Mouse (Mus musculus) bone marrow, adult 2 months (tissue): ENCODE measurements at regions not wholly inside any gene's neighbourhood (a gene's known extent, or its start where the extent isn't known, plus 50 kb on each side); places are given as distances from the start of the nearest gene placed in this dataset.

ENCODE experiments used
- H3K27ac ChIP-seq: fragments of 200-500 bp; 2 replicates; pipeline ENCODE4 v1.5.1; 2012; ENCODE audit warnings: low read depth, mild to moderate bottlenecking, control low read depth, inconsistent platforms, low read length; ENCODE audit not compliant: control insufficient read depth, poor library complexity, insufficient read depth
- H3K4me1 ChIP-seq: fragments of 200-500 bp; 2 replicates; pipeline ENCODE4 v1.6.1; 2011; ENCODE audit warnings: low read length; ENCODE audit not compliant: control insufficient read depth, insufficient read depth
- H3K4me3 ChIP-seq: fragments of 200-500 bp; replicated peaks from 2 replicates; pipeline ENCODE3; 2011; ENCODE audit warnings: mild to moderate bottlenecking, low read depth, low read length, control low read depth; ENCODE audit not compliant: control insufficient read depth
- CTCF ChIP-seq: fragments of 200-500 bp; IDR thresholded peaks from 2 replicates; pipeline ENCODE4 v1.5.1; 2011; ENCODE audit warnings: low read length, control low read depth; ENCODE audit not compliant: control insufficient read depth, insufficient read depth
- POLR2A ChIP-seq: fragments of 200-500 bp; IDR thresholded peaks from 2 replicates; pipeline ENCODE4 v1.6.1; 2011; ENCODE audit warnings: low read depth, mild to moderate bottlenecking, control low read depth, low read length, borderline replicate concordance; ENCODE audit not compliant: control insufficient read depth
- WGBS: fragments of 180-500 bp; shearing (Covaris S2); methylation state at CpG from one replicate; pipeline ENCODE4 v1.1.7; 2018; 5-methylcytosine and 5-hydroxymethylcytosine counted together

DNA sequence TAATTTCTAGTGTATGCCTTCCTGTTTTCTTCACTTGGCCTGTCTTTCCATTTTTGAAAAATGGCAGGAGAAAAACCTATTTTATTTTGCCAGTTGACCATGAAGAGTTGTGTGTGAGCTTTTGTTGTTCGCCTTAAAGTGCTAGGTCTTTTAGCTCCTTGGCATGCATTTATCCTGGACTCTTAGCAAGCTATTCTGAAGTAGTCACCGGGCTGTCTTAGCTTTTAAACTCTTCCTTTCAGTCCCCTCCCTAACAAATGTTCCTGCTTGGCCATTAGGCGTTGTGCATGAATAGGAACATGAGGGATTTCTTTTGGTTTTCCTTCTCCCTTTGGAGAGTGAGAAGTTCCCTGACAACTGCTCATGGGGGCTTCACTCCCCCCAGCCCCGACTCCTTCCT lies 160.9 kb upstream of the F930015N05Rik start:
- WGBS: 69% methylated on average over 4 of the region's 4 CpGs
- H3K27ac ChIP-seq: no peak overlapping the region
- H3K4me1 ChIP-seq: peaks cover 2% of the 10 kb centered on the region; the same call in 1 of the 2 replicates
- TF ChIP-seq POLR2A (no peak), CTCF (no peak)
- H3K4me3 ChIP-seq: no peak overlapping the region

- TF ChIP-seq POLR2A (no peak), CTCF (no peak)
- WGBS: 43% methylated on average over 3 of the region's 3 CpGs
- H3K27ac ChIP-seq: no peak overlapping the region
- H3K4me1 ChIP-seq: peaks cover 2% of the 10 kb centered on the region; the same call in 1 of the 2 replicates
- no peak overlapping the region for H3K4me3 ChIP-seq
Measured at GRCm38 (mm10) chr11:64599178-64599577, 162.7 kb upstream of the F930015N05Rik start.

DNA sequence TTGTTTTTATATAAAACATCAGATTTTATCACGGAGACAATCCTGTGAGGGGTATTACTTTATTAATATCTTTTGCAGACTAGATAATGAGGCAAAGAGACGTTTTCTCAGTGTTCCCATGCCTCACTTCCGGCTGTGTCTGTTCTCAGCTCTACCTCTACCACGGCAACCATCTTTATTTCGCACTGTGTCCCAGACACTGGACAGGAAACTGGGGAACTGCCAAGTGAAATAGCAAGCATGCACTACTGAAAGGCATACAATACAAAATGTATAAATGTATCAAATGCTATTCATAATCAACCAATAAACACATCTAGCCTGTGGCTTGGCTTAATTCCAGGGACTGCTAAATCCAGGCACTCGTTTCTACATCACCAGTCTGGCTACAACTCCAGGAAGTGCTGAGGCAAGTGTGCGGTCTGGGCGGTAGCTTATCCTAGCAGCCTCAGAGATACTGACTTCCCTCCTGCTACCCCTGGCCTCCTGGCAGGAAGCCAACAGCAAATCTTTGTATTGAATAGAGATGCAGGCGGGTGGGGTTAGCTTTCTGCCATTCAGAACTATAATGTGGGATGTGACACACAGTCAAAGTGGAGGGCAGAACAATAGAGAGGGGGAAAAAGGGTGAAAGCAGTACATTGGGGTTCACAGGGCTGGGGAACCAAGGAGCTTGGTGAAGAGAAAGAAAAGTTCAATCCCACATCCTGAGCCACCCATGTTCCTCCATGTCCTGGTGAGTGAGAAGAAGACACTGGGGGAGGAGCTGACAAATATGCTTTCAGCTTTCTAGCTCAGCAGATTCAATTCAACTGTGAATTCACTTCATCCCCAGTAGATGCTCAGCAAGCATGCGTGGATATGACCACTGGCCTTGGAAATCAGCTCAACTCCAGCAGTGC lies 164.0 kb upstream of the F930015N05Rik start:
- WGBS: 9% methylated on average over 10 of the region's 10 CpGs
- no peak overlapping the region for H3K27ac ChIP-seq
- no peak overlapping the region for H3K4me3 ChIP-seq
- TF ChIP-seq POLR2A (no peak), CTCF (no peak)
- peaks cover 2% of the 10 kb centered on the region; the same call in 1 of the 2 replicates for H3K4me1 ChIP-seq

GRCm38 (mm10) chr11:64609043-64609442 lies 172.6 kb upstream of the F930015N05Rik start:
- 75% methylated on average over 2 of the region's 2 CpGs for WGBS
- H3K27ac ChIP-seq: no peak overlapping the region
- no peaks in the 10 kb centered on the region; the same call in none of the 2 replicates for H3K4me1 ChIP-seq

DNA sequence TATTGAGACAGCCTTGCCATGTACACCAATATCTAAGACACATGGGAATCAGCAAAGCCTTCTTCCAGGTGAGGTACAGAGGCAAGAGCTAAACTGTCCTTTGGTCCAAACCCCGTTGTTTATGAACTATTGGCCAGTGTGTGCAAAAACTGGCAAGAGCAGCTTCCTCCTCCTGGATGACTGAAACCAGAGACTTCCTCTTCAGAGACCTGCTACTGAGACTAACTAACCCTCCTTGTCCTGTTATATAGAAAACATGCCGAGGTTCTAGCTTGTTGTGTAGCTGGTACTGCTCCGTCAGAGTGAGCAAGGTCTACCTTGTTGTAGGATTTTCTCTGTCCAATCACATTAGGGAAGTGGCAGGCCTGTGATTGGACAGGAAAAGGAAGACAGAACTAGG lies 174.3 kb upstream of the F930015N05Rik start:
- no peaks in the 10 kb centered on the region; the same call in none of the 2 replicates for H3K4me1 ChIP-seq
- no peak for TF ChIP-seq CTCF
- TF ChIP-seq POLR2A: no peak
- H3K4me3 ChIP-seq: no peak overlapping the region
- no peak overlapping the region for H3K27ac ChIP-seq
- 9% methylated on average over 3 of the region's 3 CpGs for WGBS

More at GRCm38 (mm10) chr11:64609043-64609442, 172.6 kb upstream of the F930015N05Rik start:
- no peak overlapping the region for H3K4me3 ChIP-seq
- TF ChIP-seq CTCF (no peak), POLR2A (no peak)

GRCm38 (mm10) chr11:64615140-64615539 lies 178.7 kb upstream of the F930015N05Rik start:
- H3K4me3 ChIP-seq: no peak overlapping the region
- no peaks in the 10 kb centered on the region; the same call in 1 of the 2 replicates for H3K4me1 ChIP-seq
- no peak overlapping the region for H3K27ac ChIP-seq
- WGBS: 0% methylated on average over 1 of the region's 1 CpGs
- no peak for TF ChIP-seq POLR2A
- no peak for TF ChIP-seq CTCF

- no peak for TF ChIP-seq CTCF
- no peak for TF ChIP-seq POLR2A
- 46% methylated on average over 5 of the region's 5 CpGs for WGBS
- Histone ChIP-seq H3K4me3 (no peak overlapping the region), H3K27ac (no peak overlapping the region), H3K4me1 (no peaks in the 10 kb centered on the region)
Measured at GRCm38 (mm10) chr11:64618631-64619385, 182.4 kb upstream of the F930015N05Rik start.

- no peak overlapping the region for H3K27ac ChIP-seq
- H3K4me3 ChIP-seq: no peak overlapping the region
- TF ChIP-seq POLR2A (no peak), CTCF (no peak)
- no peaks in the 10 kb centered on the region for H3K4me1 ChIP-seq
- 82% methylated on average over 7 of the region's 7 CpGs for WGBS
Measured at GRCm38 (mm10) chr11:64627180-64627579, 190.7 kb upstream of the F930015N05Rik start.

- Histone ChIP-seq H3K4me3 (no peak overlapping the region), H3K4me1 (no peaks in the 10 kb centered on the region), H3K27ac (no peak overlapping the region)
- WGBS: 86% methylated on average over 4 of the region's 4 CpGs
- TF ChIP-seq CTCF: no peak
- no peak for TF ChIP-seq POLR2A
Measured at GRCm38 (mm10) chr11:64640947-64641346, 204.5 kb upstream of the F930015N05Rik start.
